Mouse (Mus musculus): Measurements from ENCODE around the gene Ace3.
"Not testable (repeated sequence)": the region's sequence is repeated elsewhere in the genome, so short reads cannot be mapped to it uniquely, and the experiment has no call there.

Ace3 gene

GRCm38 (mm10) chr11:105978634-105979033 is 15.8 kb upstream of the Ace3 start:
- no peak for DNase-seq (ENCODE audit: low read depth)

GRCm38 (mm10) chr11:105984452-105984851 is 10.0 kb upstream of the Ace3 start:
- DNase-seq (ENCODE audit: low read depth), result no peak

- no peak for DNase-seq (ENCODE audit: low read depth)
Observed at GRCm38 (mm10) chr11:105987446-105987845, 7.0 kb upstream of the Ace3 start.

- no peak for DNase-seq (ENCODE audit: low read depth)
Observed at GRCm38 (mm10) chr11:105989446-105989845, 5.0 kb upstream of the Ace3 start.

DNA sequence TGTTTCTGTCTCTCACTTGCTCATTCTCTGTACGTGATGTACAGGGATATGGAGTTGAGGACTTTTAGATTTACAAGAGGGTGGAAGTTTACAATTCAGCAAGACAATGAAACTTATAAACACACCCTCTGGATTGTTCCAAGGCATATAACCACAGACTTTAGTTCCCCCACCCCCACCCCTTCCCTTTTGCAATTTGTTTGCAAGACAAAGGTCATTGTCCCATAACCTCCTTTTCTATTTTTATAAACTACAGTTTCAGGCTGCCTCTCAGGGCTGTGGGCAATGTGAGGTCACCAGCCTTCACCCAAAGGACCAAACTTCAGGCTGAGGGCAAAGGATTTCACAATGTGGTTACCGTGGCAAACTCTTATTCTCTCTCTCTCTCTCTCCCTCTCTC is 4.2 kb upstream of the Ace3 start:
- DNase-seq (ENCODE audit: low read depth), result no peak

GRCm38 (mm10) chr11:106000062-106000461 is 5.6 kb downstream of the Ace3 start:
- no peak for DNase-seq (ENCODE audit: low read depth)

- DNase-seq (ENCODE audit: low read depth), result peak; percentile 73
Observed at GRCm38 (mm10) chr11:106001718-106002117, 7.2 kb downstream of the Ace3 start.

DNA sequence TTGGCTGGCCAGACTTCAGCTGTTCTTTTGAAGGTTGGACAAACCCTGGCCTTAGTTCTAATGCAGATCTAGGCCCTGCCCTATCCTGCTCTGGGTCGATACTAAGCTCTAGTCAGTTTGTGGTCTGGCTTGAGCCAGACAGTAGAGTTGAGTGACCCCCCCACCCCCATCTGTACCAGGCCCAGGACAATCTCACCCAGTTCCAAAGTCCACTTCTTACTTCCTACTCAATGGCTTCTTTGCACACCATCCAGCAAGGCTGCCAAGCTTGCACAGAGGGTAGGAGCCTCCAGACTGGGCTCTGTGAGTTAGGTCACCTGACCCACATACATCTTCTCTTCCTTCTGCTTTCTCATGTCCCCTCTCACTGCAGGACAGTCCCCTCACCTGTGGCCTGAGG is 10.1 kb downstream of the Ace3 start:
- DNase-seq (ENCODE audit: low read depth), result no peak

- no peak for DNase-seq (ENCODE audit: low read depth)
Observed at GRCm38 (mm10) chr11:106005970-106006369, 11.5 kb downstream of the Ace3 start.

GRCm38 (mm10) chr11:106007821-106008220 is 13.3 kb downstream of the Ace3 start, which contains the start of gene Kcnh6:
Kcnh6 (plus strand) TSS chr11:106008124.
- peak; percentile 80 for DNase-seq (ENCODE audit: low read depth)

DNA sequence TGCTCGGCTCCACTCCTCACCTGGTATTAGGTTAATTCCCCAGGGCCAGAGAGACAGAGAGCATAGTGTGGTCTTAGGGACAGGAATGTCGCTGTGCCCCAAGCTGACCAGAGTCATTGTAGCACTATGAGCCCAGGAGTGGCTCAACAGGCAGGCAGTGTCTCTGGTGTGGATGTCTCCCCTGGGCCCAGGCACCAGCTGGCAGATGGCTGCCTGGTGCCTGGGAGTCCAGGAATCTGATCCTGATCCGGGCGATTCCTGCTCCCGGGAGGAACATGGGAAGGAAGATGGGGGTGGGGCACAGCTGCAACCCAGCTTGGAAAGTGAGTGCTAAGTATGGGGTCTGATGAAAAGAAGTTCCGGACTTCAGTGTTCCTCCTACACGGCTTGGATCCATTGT is 18.2 kb downstream of the Ace3 start:
- DNase-seq (ENCODE audit: low read depth), result no peak

GRCm38 (mm10) chr11:106013556-106014225 is 19.2 kb downstream of the Ace3 start:
- DNase-seq (ENCODE audit: low read depth), result no peak

DNA sequence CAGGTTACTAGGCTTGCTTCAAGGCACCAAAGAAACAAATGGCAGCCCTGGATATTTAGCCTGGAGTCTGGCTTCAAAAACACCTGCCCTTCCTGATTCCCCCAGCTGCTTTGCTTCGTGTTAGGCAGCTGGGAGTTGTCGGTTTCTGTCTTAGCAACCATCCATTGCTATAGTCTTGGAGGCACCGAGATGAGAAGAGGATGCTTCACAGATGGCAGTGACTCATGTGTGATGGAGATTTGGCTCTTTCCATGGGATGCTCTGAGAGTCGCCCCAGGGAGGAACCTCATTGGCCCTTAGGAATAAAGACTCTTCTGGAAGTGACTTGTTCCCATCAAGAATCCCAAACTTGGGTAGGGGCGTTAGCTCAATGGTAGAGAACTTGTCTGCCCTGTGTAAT is 22.0 kb downstream of the Ace3 start:
- DNase-seq (ENCODE audit: low read depth), result no peak

DNA sequence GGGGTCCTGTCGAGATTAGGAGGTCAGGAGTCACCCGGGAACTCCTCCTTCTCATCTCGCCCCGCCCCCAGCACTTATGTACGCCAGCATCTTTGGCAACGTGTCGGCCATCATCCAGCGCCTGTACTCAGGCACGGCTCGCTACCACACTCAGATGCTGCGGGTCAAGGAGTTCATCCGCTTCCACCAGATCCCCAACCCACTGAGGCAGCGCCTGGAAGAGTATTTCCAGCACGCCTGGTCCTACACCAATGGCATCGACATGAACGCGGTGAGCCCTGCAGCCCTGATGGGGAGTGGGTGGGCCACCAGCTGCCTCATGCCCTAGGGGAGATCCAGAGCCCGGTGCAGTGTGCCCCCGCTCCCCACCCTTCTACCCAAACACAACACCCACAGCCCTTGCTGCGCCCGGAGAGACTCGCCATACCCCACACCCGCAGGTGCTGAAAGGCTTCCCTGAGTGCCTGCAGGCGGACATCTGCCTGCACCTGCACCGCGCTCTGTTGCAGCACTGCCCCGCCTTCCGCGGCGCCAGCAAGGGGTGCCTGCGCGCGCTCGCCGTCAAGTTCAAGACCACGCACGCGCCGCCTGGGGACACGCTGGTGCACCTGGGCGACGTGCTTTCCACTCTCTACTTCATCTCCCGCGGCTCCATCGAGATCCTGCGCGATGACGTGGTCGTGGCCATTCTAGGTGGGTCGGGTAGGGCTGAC is 25.7 kb downstream of the Ace3 start:
- peak; percentile 52 for DNase-seq (ENCODE audit: low read depth)

- DNase-seq (ENCODE audit: low read depth), result no peak
Observed at GRCm38 (mm10) chr11:106025774-106026173, 31.3 kb downstream of the Ace3 start.

DNA sequence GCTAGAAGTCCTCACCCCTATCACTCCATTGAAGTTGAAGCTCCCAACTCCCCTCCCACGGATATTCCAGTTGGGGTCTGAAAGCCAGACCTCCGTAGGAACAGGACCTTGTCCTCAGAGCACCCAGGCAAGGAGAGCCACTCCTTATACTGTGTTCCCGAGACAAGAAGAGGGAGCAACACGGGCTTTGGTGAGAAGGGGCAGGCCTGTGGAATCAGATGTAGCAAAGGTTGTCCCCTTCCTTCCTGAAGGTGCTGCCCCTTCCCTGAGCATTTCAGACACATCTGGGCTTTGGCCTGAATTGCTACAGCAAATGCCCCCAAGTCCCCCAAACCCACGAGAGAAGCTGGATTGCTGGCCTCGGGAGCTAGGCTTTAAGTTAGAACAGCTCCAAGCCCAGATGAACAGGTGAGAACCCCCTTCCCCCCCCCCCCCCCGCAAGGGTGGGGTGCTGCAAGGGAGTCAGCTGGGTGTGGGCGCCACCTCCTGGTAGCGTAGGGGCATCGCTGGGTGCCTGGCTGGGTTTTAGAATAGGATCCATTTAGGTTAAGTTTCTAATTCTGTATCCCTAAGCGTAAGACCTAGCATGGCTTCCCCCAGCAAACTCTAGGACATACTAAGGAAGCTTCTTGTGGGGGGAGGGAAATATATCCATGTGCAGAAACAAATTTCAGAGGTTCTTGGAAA is 32.1 kb downstream of the Ace3 start:
- peak; percentile 84 for DNase-seq (ENCODE audit: low read depth)

DNA sequence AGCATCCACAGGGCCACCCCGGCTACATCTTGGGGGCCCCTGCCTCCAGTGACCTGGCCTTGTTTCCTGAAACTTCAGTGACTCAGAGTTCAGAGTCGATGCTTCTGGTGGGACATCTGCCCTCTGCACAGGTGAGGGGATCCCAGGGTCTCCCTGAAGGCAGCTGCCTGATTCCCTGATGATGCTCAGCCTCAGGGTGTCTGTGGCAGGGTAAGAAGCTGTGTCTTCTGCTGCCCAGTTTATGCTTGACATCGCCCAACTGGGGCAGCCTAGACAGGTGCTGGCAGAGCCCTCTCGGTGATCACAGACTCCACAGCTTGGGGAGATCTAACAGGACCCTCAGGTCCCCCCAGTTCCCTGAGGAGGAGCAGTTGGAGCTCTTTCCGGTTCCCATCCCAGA is 33.1 kb downstream of the Ace3 start:
- peak; percentile 61 for DNase-seq (ENCODE audit: low read depth)

- DNase-seq (ENCODE audit: low read depth), result not testable (repeated sequence)
Observed at GRCm38 (mm10) chr11:106032074-106032473, 37.6 kb downstream of the Ace3 start.

GRCm38 (mm10) chr11:106033491-106033919 is 39.0 kb downstream of the Ace3 start:
- peak; percentile 88 for DNase-seq (ENCODE audit: low read depth)

DNA sequence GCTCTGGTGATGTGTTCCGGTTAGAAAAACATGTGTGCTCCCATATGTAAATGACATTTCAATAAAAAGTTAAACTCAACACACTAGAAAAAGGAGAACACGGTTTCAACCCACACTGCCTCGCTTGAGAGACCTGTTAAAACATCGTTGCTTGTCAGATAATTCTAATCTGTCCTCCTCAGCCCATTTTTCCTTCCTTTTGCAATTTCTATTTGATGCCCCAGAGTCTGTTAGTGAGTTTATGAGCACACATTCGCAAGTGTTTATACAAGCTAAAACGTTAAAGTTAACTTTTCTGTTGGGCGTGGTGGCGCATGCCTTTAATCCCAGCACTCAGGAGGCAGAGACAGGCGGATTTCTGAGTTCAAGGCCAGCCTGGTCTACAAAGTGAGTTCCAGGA is 40.5 kb downstream of the Ace3 start:
- DNase-seq (ENCODE audit: low read depth), result no peak

GRCm38 (mm10) chr11:106036548-106037417 is 42.3 kb downstream of the Ace3 start, which contains the start of gene Dcaf7:
Dcaf7 (plus strand) TSS chr11:106036872.
- DNase-seq (ENCODE audit: low read depth), result peak; percentile 100

- peak; percentile 54 for DNase-seq (ENCODE audit: low read depth)
Observed at GRCm38 (mm10) chr11:106037418-106037751, 42.9 kb downstream of the Ace3 start.
